Mouse (Mus musculus) G1E (cell line): ENCODE measurements at regions not wholly inside any gene's neighbourhood (a gene's known extent, or its start where the extent isn't known, plus 50 kb on each side); places are given as distances from the start of the nearest gene placed in this dataset.

ENCODE experiments used
- ATAC-seq: 2 replicates; pipeline ENCODE4 v1.8.0; 2016; ENCODE audit warnings: mild to moderate bottlenecking; ENCODE audit not compliant: insufficient number of reproducible peaks, poor library complexity, low FRiP score, severe bottlenecking; ENCODE audit errors: extremely low read depth
- DNase-seq: peaks from one replicate; pipeline ENCODE4 v3.0.0; 2012; ENCODE audit warnings: low spot score
- H3K27me3 ChIP-seq: 2 replicates; pipeline ENCODE4 v1.6.1; 2012; ENCODE audit warnings: mild to moderate bottlenecking, low read length, inconsistent platforms; ENCODE audit not compliant: insufficient read depth
- H3K36me3 ChIP-seq: replicated peaks from 2 replicates; pipeline ENCODE3; 2012; ENCODE audit warnings: mild to moderate bottlenecking, inconsistent platforms
- H3K4me1 ChIP-seq: 2 replicates; pipeline ENCODE4 v1.6.1; 2012; ENCODE audit warnings: low read depth, low read length, inconsistent platforms, mixed read lengths; ENCODE audit not compliant: insufficient read depth
- H3K4me3 ChIP-seq: 2 replicates; pipeline ENCODE4 v1.5.1; 2012; ENCODE audit warnings: low read depth, mild to moderate bottlenecking, inconsistent platforms, low read length, moderate library complexity, mixed read lengths
- H3K9me3 ChIP-seq: replicated peaks from 2 replicates; pipeline ENCODE4 v1.6.1; 2012; ENCODE audit warnings: inconsistent platforms
- CTCF ChIP-seq: IDR thresholded peaks from 2 replicates; pipeline ENCODE4 v1.5.1; 2012; ENCODE audit warnings: low read depth, low read length, inconsistent platforms, mixed read lengths
- GATA1 ChIP-seq: IDR thresholded peaks from 2 replicates; pipeline ENCODE4 v1.6.1; 2012; ENCODE audit warnings: borderline replicate concordance, low read length, inconsistent platforms, mixed read lengths
- GATA2 ChIP-seq: IDR thresholded peaks from 2 replicates; pipeline ENCODE4 v1.6.1; 2012; ENCODE audit warnings: low read depth, low read length, inconsistent platforms, borderline replicate concordance
- POLR2AphosphoS5 ChIP-seq: IDR thresholded peaks from 2 replicates; pipeline ENCODE4 v1.6.1; 2012; ENCODE audit warnings: low read depth, low read length, inconsistent platforms; ENCODE audit not compliant: insufficient replicate concordance
- TAL1 ChIP-seq: conservative IDR thresholded peaks from 2 replicates; pipeline ENCODE4 v1.6.1; 2012; ENCODE audit warnings: low read depth, low read length, inconsistent platforms, mixed read lengths

GRCm38 (mm10) chr5:118960521-118961001, 400.1 kb downstream of the Med13l start:
- Histone ChIP-seq H3K4me3 (no peak overlapping the region), H3K36me3 (no peaks in the 10 kb centered on the region), H3K27me3 (no peaks in the 10 kb centered on the region), H3K9me3 (peaks cover 68% of the 10 kb centered on the region), H3K4me1 (no peaks in the 10 kb centered on the region)
- no peak for TF ChIP-seq GATA1
- DNase-seq (no peak), ATAC-seq (no peak)

GRCm38 (mm10) chr5:118961091-118961490, 400.6 kb downstream of the Med13l start:
- Histone ChIP-seq H3K4me1 (no peaks in the 10 kb centered on the region), H3K27me3 (no peaks in the 10 kb centered on the region), H3K36me3 (no peaks in the 10 kb centered on the region), H3K4me3 (no peak overlapping the region), H3K9me3 (peaks cover 67% of the 10 kb centered on the region)
- ATAC-seq (no peak), DNase-seq (no peak)
- TF ChIP-seq CTCF (no peak), GATA2 (no peak), POLR2AphosphoS5 (no peak), TAL1 (no peak), GATA1 (no peak)

GRCm38 (mm10) chr5:118962152-118962551, 401.7 kb downstream of the Med13l start:
- Histone ChIP-seq H3K9me3 (peaks cover 72% of the 10 kb centered on the region), H3K4me1 (no peaks in the 10 kb centered on the region), H3K4me3 (no peak overlapping the region), H3K36me3 (no peaks in the 10 kb centered on the region), H3K27me3 (no peaks in the 10 kb centered on the region)
- ATAC-seq (no peak), DNase-seq (no peak)
- no peak for TF ChIP-seq GATA2
- TF ChIP-seq TAL1 = no peak
- no peak for TF ChIP-seq CTCF
- no peak for TF ChIP-seq POLR2AphosphoS5
- no peak for TF ChIP-seq GATA1

- ATAC-seq (no peak), DNase-seq (no peak)
- Histone ChIP-seq H3K4me1 (no peaks in the 10 kb centered on the region), H3K4me3 (no peak overlapping the region), H3K36me3 (no peaks in the 10 kb centered on the region), H3K9me3 (peaks cover 74% of the 10 kb centered on the region), H3K27me3 (no peaks in the 10 kb centered on the region)
- TF ChIP-seq CTCF (no peak), TAL1 (no peak), GATA1 (no peak), POLR2AphosphoS5 (no peak), GATA2 (no peak)
Observed at GRCm38 (mm10) chr5:118963001-118963400, 402.5 kb downstream of the Med13l start.

GRCm38 (mm10) chr5:118966901-118967300, 406.4 kb downstream of the Med13l start:
- Histone ChIP-seq H3K9me3 (peaks cover 75% of the 10 kb centered on the region), H3K4me1 (no peaks in the 10 kb centered on the region), H3K27me3 (no peaks in the 10 kb centered on the region), H3K36me3 (no peaks in the 10 kb centered on the region), H3K4me3 (no peak overlapping the region)
- TF ChIP-seq POLR2AphosphoS5 = no peak
- TF ChIP-seq CTCF = no peak
- TF ChIP-seq GATA2 = no peak
- no peak for TF ChIP-seq TAL1
- TF ChIP-seq GATA1 = no peak
- DNase-seq = no peak
- ATAC-seq = no peak

- ATAC-seq (no peak), DNase-seq (no peak)
- H3K4me3 ChIP-seq = no peak overlapping the region
- H3K27me3 ChIP-seq = no peaks in the 10 kb centered on the region
- H3K4me1 ChIP-seq = no peaks in the 10 kb centered on the region
- no peak for TF ChIP-seq POLR2AphosphoS5
- no peak for TF ChIP-seq CTCF
- no peak for TF ChIP-seq TAL1
- TF ChIP-seq GATA1 = no peak
- TF ChIP-seq GATA2 = no peak
- no peaks in the 10 kb centered on the region for H3K36me3 ChIP-seq
- H3K9me3 ChIP-seq = peaks cover 76% of the 10 kb centered on the region
Observed at GRCm38 (mm10) chr5:118967718-118968117, 407.2 kb downstream of the Med13l start.

- Histone ChIP-seq H3K36me3 (no peaks in the 10 kb centered on the region), H3K9me3 (peaks cover 68% of the 10 kb centered on the region), H3K4me3 (no peak overlapping the region), H3K27me3 (no peaks in the 10 kb centered on the region), H3K4me1 (no peaks in the 10 kb centered on the region)
- no peak for TF ChIP-seq TAL1
- TF ChIP-seq POLR2AphosphoS5 = no peak
- TF ChIP-seq GATA2 = no peak
- no peak for TF ChIP-seq GATA1
- TF ChIP-seq CTCF = no peak
- ATAC-seq (no peak), DNase-seq (no peak)
Observed at GRCm38 (mm10) chr5:118975147-118975546, 414.7 kb downstream of the Med13l start.
